Mouse (Mus musculus): ENCODE data around the gene Ska2. TPM values are rescaled to one million over a fixed set of nuclear protein-coding genes. Genes with fewer than 3 reads are reported as not detected.

The Ska2 gene
- 42.4 and 46.9 TPM in 2 replicates for polyA plus RNA-seq (2015; fragmentation: Nextera tagmentation; extraction: Ambion mirVana)

DNA sequence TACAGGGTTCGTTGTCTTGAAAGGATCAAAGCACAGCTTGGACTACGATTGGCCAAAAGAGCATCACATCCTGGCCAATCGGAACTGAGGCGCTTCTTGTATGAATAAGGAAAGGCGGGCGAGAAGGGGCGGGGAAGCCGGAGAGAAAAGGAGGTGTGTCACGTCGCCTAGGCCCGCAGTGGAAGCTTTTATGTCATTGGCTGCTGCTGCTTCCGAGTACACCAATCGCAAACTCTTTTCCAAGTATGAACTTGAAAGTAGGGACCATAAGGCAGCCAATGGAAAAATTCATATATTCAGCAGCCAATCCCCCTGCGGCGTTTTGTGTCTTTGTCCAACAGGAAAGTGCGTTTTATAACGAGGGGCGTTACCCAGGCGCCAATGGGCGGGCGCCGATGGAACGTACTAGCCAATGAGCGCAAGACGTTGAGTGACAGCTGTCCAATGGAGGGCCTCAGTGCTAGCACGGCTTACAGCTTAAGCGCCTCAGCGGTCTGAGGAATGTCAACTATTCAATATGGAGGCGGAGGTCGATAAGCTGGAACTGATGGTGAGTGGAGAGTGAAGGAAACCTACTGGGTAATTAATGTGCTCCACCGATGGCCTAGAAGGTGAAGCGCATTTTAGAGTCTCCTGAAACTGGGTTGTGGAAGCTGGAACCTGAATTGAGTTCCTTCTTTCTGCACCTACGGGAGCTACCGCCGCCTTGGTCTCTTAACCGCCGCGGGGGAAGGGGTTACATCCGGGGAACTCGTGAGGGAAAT lies at the start of gene Ska2:
Gene Ska2 (plus strand): TSS at position 480 of the 764 bp plus-strand sequence.
- Histone ChIP-seq H3K27me3 (ENCODE audit: control insufficient read depth, insufficient read depth, low read depth, low read length) (no peaks in the 10 kb centered on the region), H3K4me3 (ENCODE audit: low read depth, low read length) (peak within 1 kb of the TSS; percentile 57), H3K4me1 (ENCODE audit: control insufficient read depth, insufficient read depth, low read length) (peaks cover 21% of the 10 kb centered on the region), H3K27ac (ENCODE audit: low read length) (peak within 1 kb of the TSS; percentile 95), H3K36me3 (ENCODE audit: control insufficient read depth, insufficient read depth, low read length) (peaks cover 2% of the 10 kb centered on the region; the same call in 1 of the 2 replicates), H3K9ac (ENCODE audit: low read depth, low read length) (peak within 1 kb of the TSS; percentile 70), H3K9me3 (replicated peaks; ENCODE audit: control insufficient read depth, low read length, poor library complexity, severe bottlenecking) (no peaks in the 10 kb centered on the region), H3K4me2 (ENCODE audit: low read length) (peak within 1 kb of the TSS; percentile 76)
- WGBS: under 1% methylated on average over 40 of the region's 40 CpGs
- peak; percentile 99 for ATAC-seq

DNA sequence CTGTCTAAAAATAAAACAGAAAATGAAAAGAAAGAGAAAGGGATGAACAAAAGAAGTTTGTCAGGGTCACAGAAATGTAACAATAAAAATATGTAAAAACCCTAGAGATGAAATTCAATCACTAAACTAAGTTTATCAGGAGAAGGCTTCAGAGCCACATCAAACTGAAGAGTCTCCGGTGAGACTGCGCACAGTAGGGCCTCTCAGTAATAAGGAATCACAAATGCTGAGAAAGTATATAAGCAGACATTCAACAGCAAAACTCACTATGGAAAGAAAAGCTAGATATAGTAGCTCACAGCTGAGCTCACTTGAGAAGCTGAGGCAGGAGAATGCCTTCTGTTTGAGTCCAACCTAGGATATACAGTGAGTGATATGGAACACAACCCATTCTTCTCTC lies 48.6 kb upstream of the Ska2 start:
- Histone ChIP-seq H3K9ac (ENCODE audit: low read depth, low read length) (no peak overlapping the region), H3K27ac (ENCODE audit: low read length) (no peak overlapping the region), H3K4me3 (ENCODE audit: low read depth, low read length) (no peak overlapping the region), H3K9me3 (replicated peaks; ENCODE audit: control insufficient read depth, low read length, poor library complexity, severe bottlenecking) (no peaks in the 10 kb centered on the region), H3K27me3 (ENCODE audit: control insufficient read depth, insufficient read depth, low read depth, low read length) (no peaks in the 10 kb centered on the region), H3K36me3 (ENCODE audit: control insufficient read depth, insufficient read depth, low read length) (peaks cover 34% of the 10 kb centered on the region), H3K4me1 (ENCODE audit: control insufficient read depth, insufficient read depth, low read length) (no peaks in the 10 kb centered on the region), H3K4me2 (ENCODE audit: low read length) (no peak overlapping the region)
- ATAC-seq: no peak
- WGBS: 98% methylated on average over 2 of the region's 2 CpGs

DNA sequence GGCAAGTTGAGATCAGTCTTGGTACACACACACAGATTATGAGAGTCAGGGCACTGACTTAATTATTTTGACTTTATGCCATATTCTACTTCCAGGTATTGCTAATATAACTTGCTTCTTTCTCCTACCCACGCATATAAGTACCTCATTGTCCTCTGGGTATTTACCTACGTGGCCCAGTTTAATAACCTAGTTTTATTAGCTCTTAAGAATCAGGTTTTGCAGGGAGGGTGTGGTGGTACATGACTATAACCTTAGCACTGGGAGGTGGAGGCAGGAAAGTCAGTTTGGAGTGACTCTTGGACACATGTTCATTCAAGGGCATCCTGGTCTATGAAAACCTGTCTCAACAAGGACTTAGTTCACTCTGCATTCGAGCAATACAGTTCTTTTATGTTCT lies 46.9 kb upstream of the Ska2 start:
- WGBS: 76% methylated on average over 3 of the region's 3 CpGs
- ATAC-seq: no peak
- no peaks in the 10 kb centered on the region for H3K4me1 ChIP-seq (ENCODE audit: control insufficient read depth, insufficient read depth, low read length)
- H3K36me3 ChIP-seq (ENCODE audit: control insufficient read depth, insufficient read depth, low read length): peaks cover 23% of the 10 kb centered on the region
- no peak overlapping the region for H3K4me3 ChIP-seq (ENCODE audit: low read depth, low read length)
- no peak overlapping the region for H3K4me2 ChIP-seq (ENCODE audit: low read length)
- H3K27ac ChIP-seq (ENCODE audit: low read length): no peak overlapping the region
- H3K9me3 ChIP-seq (replicated peaks; ENCODE audit: control insufficient read depth, low read length, poor library complexity, severe bottlenecking): no peaks in the 10 kb centered on the region
- H3K27me3 ChIP-seq (ENCODE audit: control insufficient read depth, insufficient read depth, low read depth, low read length): no peaks in the 10 kb centered on the region
- H3K9ac ChIP-seq (ENCODE audit: low read depth, low read length): no peak overlapping the region

DNA sequence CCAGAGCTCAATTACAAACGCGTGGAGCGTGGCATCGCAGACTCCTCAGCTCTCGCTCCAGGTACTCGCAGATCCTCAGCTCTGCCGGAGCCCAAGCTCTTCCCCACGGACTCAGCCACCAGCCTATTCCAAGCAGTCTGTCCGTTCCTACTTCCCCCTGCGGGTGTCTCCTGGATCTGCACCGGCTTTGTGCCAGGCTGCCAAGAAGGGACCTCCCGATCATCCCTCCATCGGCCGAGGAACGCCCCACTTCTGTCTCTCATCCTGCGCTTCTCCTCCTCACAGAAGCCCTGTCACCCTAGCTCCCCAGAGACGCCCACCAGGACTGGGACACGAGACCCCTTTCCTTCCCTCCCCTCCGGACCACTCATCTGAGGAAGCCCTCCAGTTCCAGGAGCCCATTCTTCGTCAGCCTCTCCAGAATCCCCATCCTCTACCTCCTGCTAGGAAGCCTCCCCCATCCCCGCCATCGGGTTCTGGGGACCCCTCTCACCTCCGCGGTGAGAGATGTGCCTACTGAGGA lies 35.6 kb upstream of the Ska2 start:
- peak; percentile 75 for ATAC-seq
- Histone ChIP-seq H3K27me3 (ENCODE audit: control insufficient read depth, insufficient read depth, low read depth, low read length) (no peaks in the 10 kb centered on the region), H3K9ac (ENCODE audit: low read depth, low read length) (peak overlapping the region; percentile 85), H3K4me3 (ENCODE audit: low read depth, low read length) (peak overlapping the region; percentile 72), H3K4me2 (ENCODE audit: low read length) (peak overlapping the region; percentile 66), H3K27ac (ENCODE audit: low read length) (peak overlapping the region; percentile 95), H3K4me1 (ENCODE audit: control insufficient read depth, insufficient read depth, low read length) (peaks cover 33% of the 10 kb centered on the region), H3K36me3 (ENCODE audit: control insufficient read depth, insufficient read depth, low read length) (peaks cover 5% of the 10 kb centered on the region; the same call in 1 of the 2 replicates), H3K9me3 (replicated peaks; ENCODE audit: control insufficient read depth, low read length, poor library complexity, severe bottlenecking) (no peaks in the 10 kb centered on the region)
- under 1% methylated on average over 23 of the region's 24 CpGs for WGBS

- peak within 1 kb of the TSS; percentile 95 for H3K27ac ChIP-seq (ENCODE audit: low read length)
- peak within 1 kb of the TSS; percentile 66 for H3K4me2 ChIP-seq (ENCODE audit: low read length)
- H3K4me3 ChIP-seq (ENCODE audit: low read depth, low read length): peak within 1 kb of the TSS; percentile 72
- H3K9ac ChIP-seq (ENCODE audit: low read depth, low read length): peak within 1 kb of the TSS; percentile 85
- no peaks in the 10 kb centered on the region for H3K9me3 ChIP-seq (replicated peaks; ENCODE audit: control insufficient read depth, low read length, poor library complexity, severe bottlenecking)
- H3K27me3 ChIP-seq (ENCODE audit: control insufficient read depth, insufficient read depth, low read depth, low read length): no peaks in the 10 kb centered on the region
- peaks cover 33% of the 10 kb centered on the region for H3K4me1 ChIP-seq (ENCODE audit: control insufficient read depth, insufficient read depth, low read length)
- WGBS: under 1% methylated on average over 43 of the region's 43 CpGs
- peaks cover 5% of the 10 kb centered on the region; the same call in 1 of the 2 replicates for H3K36me3 ChIP-seq (ENCODE audit: control insufficient read depth, insufficient read depth, low read length)
- ATAC-seq: peak; percentile 98
Observed at GRCm38 (mm10) chr11:87073866-87074440, 35.1 kb upstream of the Ska2 start, which contains the start of gene Gdpd1. Gene Gdpd1 (minus strand): TSS chr11:87074062.

GRCm38 (mm10) chr11:87083712-87084111 lies 25.3 kb upstream of the Ska2 start:
- Histone ChIP-seq H3K9ac (ENCODE audit: low read depth, low read length) (no peak overlapping the region), H3K27me3 (ENCODE audit: control insufficient read depth, insufficient read depth, low read depth, low read length) (no peaks in the 10 kb centered on the region), H3K9me3 (replicated peaks; ENCODE audit: control insufficient read depth, low read length, poor library complexity, severe bottlenecking) (no peaks in the 10 kb centered on the region), H3K4me2 (ENCODE audit: low read length) (no peak overlapping the region), H3K36me3 (ENCODE audit: control insufficient read depth, insufficient read depth, low read length) (peaks cover 17% of the 10 kb centered on the region), H3K27ac (ENCODE audit: low read length) (no peak overlapping the region), H3K4me1 (ENCODE audit: control insufficient read depth, insufficient read depth, low read length) (peaks cover 28% of the 10 kb centered on the region), H3K4me3 (ENCODE audit: low read depth, low read length) (no peak overlapping the region)
- no peak for ATAC-seq
- WGBS: 83% methylated on average over 1 of the region's 1 CpGs

DNA sequence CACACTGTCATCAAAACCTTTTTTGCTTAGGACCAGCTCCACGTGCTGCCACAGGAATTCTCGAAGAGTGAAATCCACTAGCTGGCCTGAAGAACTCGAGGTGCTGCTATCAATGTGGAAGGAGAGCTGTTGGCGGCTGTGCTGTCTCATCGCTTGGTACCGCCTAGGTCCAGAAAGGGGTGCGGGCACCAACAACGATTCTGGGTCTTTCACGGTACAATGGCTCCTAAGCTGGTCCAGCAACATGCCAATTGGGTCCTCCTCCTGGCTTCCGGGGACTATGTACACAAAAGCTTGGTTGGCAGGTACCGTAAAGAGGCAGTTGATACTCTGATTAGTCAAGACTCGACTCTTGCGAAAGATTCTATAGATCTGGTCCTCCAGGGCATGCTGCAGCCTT lies 23.6 kb upstream of the Ska2 start:
- H3K4me2 ChIP-seq (ENCODE audit: low read length): peak overlapping the region; percentile 88
- peaks cover 28% of the 10 kb centered on the region for H3K4me1 ChIP-seq (ENCODE audit: control insufficient read depth, insufficient read depth, low read length)
- peak overlapping the region; percentile 90 for H3K4me3 ChIP-seq (ENCODE audit: low read depth, low read length)
- H3K36me3 ChIP-seq (ENCODE audit: control insufficient read depth, insufficient read depth, low read length): peaks cover 14% of the 10 kb centered on the region
- no peaks in the 10 kb centered on the region for H3K9me3 ChIP-seq (replicated peaks; ENCODE audit: control insufficient read depth, low read length, poor library complexity, severe bottlenecking)
- WGBS: 91% methylated on average over 13 of the region's 13 CpGs
- ATAC-seq: no peak
- no peak overlapping the region for H3K9ac ChIP-seq (ENCODE audit: low read depth, low read length)
- H3K27me3 ChIP-seq (ENCODE audit: control insufficient read depth, insufficient read depth, low read depth, low read length): no peaks in the 10 kb centered on the region
- no peak overlapping the region for H3K27ac ChIP-seq (ENCODE audit: low read length)

DNA sequence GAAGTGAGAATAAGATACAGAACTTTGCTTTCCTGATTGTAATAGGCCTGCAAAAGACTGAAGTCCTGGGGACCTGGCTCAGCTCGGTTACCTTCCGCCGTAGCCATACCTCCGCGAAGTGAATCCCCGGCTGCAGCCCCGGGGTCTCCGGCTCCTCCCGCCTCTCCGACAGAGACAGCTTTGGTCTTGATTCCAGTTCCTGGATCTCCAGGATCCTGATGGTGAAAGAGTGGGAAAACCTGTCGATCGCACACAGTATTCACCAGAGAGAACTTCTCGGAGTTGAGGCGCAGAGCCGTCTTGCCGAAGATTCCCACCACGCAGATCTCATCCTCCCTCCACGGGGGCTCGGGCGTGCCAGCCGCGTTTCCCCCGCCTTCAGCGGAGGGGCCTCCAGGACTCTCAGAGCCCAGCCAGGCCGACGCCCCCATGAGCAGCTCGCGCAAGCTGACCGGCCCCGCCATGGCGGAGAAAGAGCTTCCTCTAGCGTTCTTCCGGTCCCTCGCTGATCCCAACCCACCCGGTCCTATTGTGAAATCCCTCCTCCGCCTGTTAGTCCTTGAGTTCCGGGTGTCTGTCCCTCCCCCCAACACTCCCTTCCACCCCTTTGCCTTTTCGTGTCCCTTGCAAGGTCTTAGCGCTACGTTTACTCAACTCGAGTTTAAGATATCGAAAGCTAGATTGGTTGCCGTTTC lies 22.6 kb upstream of the Ska2 start, which contains the start of gene Smg8:
Gene Smg8 (minus strand): TSS at position 485 of the 695 bp plus-strand sequence.
- peak within 1 kb of the TSS; percentile 90 for H3K4me3 ChIP-seq (ENCODE audit: low read depth, low read length)
- H3K27me3 ChIP-seq (ENCODE audit: control insufficient read depth, insufficient read depth, low read depth, low read length): no peaks in the 10 kb centered on the region
- peaks cover 28% of the 10 kb centered on the region for H3K4me1 ChIP-seq (ENCODE audit: control insufficient read depth, insufficient read depth, low read length)
- peak within 1 kb of the TSS; percentile 88 for H3K4me2 ChIP-seq (ENCODE audit: low read length)
- 1% methylated on average over 43 of the region's 43 CpGs for WGBS
- H3K36me3 ChIP-seq (ENCODE audit: control insufficient read depth, insufficient read depth, low read length): peaks cover 5% of the 10 kb centered on the region; the same call in 1 of the 2 replicates
- no peaks in the 10 kb centered on the region for H3K9me3 ChIP-seq (replicated peaks; ENCODE audit: control insufficient read depth, low read length, poor library complexity, severe bottlenecking)
- peak; percentile 90 for ATAC-seq
- peak within 1 kb of the TSS; percentile 30 for H3K27ac ChIP-seq (ENCODE audit: low read length)
- H3K9ac ChIP-seq (ENCODE audit: low read depth, low read length): peak within 1 kb of the TSS; percentile 85
